Mouse (Mus musculus): ENCODE measurements around the gene Strn3. TPM values are rescaled to one million over a fixed set of nuclear protein-coding genes. Genes with fewer than 3 reads are reported as not detected.
"Not testable (repeated sequence)": the region's sequence is repeated elsewhere in the genome, so short reads cannot be mapped to it uniquely, and the experiment has no call there.

Gene Strn3
- total RNA-seq, 2 experiments from 2014 or later, result 31.0 to 49.2 TPM

DNA sequence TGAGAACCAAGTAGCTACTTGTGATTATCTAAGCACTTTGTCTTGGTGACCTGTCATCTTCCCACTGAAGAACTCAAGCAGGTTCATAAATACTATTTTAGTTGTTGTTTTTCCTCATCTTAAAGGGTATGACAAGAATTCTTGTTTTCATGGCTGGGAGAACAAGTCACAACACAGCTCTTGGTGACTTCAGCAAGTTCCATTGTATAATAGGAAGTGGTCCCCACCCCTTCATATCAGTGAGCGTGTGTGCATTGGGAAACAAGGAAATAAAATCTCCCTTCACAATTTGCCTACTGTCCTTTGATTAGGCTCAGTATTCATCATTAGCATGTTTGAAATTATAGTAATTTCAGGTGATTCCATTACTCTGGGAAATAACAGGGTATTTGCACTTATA lies 3.3 kb upstream of the Strn3 start:
- ATAC-seq (ENCODE audit: poor library complexity, severe bottlenecking), result no peak

DNA sequence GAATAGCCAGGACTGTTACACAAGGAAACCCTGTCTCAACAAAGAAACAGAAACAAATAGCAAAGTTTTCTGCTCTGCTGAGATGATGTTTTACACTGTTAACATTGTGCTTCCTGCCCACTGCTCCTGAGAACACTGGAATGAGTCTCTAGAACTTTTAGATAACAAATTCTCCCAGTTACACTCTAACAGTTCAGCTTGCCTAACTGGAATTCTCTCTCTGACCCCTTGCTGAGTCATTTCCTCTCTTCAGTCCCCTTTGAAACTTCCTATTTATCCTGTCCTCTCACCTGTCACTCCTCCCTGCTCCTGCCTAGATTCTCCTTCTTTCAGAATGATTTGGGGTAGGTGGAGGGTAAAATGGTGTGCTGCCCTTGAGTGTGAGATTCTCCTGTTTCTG lies 2.4 kb upstream of the Strn3 start:
- ATAC-seq (ENCODE audit: poor library complexity, severe bottlenecking), result no peak

DNA sequence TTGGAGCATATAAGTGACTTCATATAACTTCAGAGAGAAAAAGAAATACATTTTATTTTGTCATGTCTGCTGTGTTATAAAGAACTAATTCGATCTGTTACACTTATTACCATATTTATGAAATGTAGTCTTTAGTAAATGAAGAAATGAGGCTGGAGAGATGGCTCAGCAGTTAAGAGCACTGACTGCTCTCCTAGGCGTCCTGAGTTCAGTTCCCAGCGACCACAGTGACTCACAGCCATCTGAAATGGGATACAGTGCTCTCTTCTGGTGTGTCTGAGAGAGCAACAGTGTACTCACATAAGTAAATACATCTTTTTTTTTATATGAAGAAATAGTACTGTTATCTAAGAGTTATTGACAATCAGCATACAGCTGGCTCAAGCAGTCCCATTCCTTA lies 1.7 kb upstream of the Strn3 start:
- ATAC-seq (ENCODE audit: poor library complexity, severe bottlenecking), result no peak

DNA sequence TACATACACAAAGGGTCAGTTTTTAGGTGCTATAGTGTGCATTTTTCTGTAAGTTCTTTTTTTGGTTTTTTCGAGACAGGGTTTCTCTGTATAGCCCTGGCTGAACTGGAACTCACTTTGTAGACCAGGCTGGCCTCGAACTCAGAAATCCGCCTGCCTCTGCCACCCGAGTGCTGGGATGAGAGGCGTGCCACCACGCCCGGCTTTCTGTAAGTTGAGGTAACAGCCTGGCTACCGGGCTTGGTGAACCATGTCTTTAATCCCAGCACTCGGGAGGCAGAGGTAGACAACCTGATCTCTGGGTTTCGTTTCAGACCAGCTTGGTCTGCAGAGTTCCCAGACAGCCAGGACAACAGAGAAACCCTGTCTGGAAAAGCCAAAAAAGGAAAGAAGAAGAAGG lies 1.2 kb upstream of the Strn3 start:
- not testable (repeated sequence) for ATAC-seq (ENCODE audit: poor library complexity, severe bottlenecking)

DNA sequence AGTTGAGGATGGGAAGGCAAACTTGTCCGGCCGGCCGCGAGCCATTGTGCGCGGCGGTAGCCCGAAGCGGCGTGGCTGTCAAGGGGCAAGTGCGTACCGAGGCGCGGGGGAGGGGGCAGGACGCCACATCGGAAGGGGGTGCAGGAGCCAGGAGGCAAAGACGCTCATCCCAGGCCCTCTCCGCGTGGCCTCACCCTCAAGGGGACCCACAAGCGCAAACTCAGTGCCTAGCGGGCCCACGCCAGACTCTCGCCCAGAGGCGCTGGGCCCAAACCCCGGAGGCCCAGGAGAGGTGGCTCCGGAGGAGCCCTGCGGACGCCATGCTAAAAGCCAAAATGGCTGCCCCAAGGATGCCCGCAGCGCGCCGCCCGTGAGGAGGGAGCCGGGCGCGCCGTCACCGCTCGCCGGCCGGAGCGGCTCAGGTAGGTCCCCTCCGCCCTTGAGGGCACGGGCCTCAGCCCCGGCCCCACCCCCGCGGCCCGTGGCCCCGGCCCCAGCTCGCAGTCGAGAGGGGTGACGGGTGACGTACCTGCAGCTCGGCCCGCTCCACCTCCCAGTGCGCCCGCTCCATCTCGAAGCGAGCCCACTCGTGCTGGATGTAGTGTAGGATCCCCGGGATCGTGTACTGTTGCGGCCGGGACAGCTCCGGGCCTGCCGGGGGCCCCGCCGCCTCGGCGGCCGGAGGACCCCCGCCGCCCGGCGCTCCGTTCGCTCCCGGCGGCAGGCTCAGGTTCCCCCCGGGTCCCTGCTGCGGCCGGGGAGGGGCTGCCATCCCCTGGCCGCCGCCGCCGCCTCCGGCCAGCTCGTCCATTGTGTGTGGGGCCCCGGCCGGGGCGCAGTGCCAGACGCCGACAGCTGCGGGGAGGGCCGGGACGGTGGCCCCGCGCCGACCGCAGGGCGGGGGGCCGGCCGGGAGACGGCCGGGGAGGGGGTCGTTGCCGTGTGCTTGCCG lies 528 bp downstream of the Strn3 start, which contains the start of gene Ap4s1:
Ap4s1 (plus strand) TSS at position 141 of the 952 bp plus-strand sequence.
- ATAC-seq (ENCODE audit: poor library complexity, severe bottlenecking), result peak; percentile 56

DNA sequence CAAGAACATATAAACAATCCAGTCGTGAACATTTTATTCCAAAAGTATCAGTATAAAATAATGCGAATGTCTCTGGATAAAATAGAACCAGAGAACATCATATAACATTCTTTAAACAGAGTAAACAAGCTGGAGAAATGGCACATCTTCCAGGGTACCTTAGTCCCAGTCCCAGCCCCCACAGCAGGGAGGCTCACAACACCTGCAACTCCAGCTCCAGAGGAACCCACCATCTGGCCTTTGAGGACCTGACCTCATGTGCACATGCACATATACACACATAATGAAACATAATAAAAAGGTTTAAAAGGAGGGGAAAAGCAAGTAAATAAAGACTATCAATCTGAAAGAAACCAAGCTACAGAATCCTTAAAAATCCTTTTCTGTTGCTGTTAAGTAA lies 3.2 kb downstream of the Strn3 start:
- no peak for ATAC-seq (ENCODE audit: poor library complexity, severe bottlenecking)

DNA sequence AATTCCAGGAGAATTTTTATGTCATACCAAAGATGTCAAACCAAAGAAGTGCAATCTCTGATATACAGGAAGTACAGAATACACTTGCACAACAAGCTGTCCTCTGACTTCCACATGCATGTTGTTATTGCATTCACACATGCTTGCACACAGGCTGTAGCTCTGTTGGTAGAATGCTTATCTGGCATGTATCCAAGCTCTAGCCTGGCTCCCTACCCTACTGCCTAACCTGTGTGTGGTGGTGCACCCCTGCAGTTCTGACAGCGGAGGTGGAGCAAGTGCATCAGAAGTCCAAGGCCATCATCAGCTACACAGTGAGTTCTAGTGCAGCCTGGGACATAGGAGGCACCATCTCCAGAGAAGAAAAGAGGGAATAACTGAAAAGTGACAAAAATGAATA lies 12.9 kb downstream of the Strn3 start:
- peak; percentile 94 for ATAC-seq (ENCODE audit: poor library complexity, severe bottlenecking)

DNA sequence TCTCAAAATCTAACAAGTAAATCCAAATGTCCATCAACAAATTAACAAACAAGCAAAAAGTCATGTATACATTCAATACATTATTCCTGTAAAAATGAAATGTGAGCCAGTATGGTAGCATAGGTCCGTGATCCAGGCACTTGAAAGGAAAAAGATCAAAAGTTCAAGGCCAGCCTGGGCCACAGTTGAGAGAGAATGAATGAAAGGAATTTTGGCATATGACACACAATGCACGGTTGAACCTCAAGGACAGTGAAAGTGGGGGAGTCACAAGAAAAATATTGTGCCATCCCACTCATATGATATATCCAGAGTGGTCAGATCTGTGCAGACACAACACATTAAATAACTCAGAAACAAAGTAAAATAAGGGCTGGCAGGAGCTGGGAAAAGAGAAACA lies 15.3 kb downstream of the Strn3 start:
- ATAC-seq (ENCODE audit: poor library complexity, severe bottlenecking), result no peak

DNA sequence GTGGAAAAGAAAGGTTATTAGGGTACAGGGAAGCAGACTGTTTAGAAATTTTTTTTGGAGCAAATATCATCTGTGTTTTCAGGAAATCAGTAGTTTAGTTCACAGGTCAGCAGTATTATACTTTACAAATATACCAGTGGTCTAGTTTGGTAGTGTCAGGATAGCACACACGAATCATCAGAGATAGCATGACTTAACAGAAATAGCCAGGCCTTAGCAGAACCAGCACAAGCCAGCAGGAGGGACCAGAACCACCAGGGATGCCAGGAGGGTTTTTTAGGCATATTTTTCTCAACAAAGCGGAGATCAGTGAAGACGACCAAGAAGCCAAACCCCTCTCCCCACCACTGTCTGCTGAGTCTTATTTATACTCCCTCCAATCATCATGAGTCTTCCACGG lies 18.4 kb downstream of the Strn3 start:
- ATAC-seq (ENCODE audit: poor library complexity, severe bottlenecking), result no peak

DNA sequence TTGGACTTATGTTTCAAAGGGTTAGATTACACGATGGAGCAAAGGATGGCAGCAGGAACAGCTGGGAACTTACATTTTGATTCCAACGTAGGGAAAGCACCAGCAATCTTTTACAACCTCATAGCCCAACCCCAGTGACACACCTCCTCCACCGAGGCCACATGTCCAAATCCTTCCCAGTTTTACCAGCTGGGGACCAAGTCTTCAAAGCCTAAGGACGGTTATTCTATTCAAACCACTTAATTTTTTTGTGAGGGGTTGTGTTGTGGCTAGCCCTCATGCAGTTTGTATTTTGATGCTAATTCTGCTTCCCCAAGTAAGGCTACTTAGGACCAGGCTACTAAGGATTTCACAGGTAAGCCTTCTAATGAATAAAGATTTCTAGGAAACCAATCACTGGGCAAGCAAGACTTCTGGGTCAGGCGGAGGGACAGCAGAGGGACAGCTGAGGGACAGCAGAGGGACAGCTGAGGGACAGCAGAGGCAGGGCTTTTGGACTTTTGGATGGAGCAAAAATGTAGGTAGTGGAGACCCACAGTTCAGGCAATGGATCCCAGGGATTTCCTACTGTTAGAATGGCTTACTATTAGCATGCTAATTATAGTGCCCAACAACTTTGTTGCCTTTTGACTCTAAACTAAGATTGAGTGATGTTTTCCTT lies 20.3 kb downstream of the Strn3 start:
- no peak for ATAC-seq (ENCODE audit: poor library complexity, severe bottlenecking)

DNA sequence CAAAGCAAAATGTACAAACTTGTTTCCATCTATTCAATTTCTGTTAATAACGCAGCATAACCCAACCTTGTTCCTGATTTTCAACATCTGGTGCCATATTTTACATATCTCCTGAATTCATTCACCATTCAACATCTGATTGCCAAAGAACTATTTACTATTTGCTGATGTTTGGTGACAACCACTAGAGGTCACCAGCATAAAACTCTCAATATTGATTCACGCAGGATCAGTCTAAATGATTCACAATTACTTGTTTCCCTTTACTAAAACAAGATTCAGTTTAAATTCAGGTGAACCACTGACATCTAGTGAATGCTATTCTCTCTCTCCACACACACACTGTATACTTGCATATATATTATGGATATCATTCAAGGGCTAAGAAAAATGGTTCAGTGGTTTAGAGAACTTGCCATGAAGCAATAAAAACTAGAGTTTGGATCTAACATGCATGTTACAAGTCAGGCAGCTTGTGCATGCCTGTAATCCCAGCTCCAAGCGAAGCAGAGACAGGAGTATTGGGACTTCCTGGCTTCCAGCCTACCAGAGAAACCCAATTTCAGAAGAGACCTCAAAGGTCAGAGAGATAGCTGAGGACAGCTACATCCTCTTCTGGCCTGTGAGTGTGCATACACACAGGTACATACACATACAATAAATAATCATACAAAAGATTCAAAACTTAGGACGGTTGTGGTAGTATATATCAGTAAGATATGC lies 24.8 kb downstream of the Strn3 start:
- ATAC-seq (ENCODE audit: poor library complexity, severe bottlenecking), result peak; percentile 59

DNA sequence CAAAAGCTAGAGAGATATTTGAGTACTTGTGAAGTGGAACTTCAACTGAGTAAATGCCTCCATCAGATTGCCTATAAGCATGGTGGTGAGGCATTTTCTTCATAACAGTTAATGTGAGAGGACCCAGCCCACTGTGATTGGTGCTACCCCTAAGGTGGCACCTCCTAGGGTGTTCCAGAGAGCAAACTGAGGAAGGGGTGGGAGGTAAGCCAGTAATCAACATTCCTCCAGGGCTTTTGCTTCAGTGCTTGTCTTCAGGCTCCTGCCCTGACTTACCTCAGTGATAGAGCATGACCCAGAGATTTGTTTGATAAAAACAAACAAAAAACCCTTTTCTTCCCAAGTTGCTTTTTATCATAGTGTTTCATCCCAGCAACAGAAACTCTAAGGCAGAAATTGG lies 27.8 kb downstream of the Strn3 start:
- no peak for ATAC-seq (ENCODE audit: poor library complexity, severe bottlenecking)

DNA sequence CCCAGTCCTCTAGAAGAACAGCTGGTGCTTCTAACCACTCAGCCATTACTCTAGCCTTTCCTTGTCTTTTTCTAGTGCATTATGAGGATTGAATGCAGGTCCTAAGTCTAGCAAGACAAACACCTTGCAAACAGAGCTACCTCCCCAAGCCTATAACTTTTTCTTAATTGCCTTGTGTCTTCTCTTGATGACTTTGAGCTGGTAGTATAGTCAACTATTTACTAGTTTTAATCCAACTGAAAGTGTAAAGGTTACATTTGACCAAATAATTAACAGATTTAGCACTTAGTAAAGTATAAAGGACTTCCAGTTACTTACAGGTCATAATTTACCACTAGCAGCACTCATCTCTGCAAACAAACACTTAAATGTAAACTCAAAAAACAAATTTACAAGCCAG lies 28.7 kb downstream of the Strn3 start:
- no peak for ATAC-seq (ENCODE audit: poor library complexity, severe bottlenecking)

DNA sequence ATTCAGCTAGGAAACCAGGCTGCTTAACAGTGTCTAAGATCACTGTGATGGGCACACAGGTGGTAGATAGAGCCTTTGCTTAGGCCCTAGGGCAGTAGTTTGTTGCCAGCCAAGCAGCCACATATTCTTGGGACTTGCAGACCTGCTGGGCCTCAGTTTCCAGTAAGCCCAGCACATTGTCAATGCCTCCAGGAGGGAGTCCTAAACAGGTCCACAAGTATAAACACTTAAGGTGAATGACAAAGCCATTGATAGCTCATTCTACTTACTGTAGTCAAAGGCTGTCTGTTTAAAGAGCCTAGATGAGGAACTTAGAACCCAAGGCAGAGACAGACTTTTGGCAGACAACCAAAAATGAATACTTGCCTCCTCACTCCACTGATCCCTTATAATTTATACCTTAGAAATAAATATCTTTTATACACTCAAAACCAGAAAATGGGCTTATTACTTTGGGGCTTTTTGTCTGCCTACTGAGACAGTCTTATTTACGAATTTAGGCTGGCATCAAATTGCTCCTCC lies 35.7 kb downstream of the Strn3 start:
- no peak for ATAC-seq (ENCODE audit: poor library complexity, severe bottlenecking)

DNA sequence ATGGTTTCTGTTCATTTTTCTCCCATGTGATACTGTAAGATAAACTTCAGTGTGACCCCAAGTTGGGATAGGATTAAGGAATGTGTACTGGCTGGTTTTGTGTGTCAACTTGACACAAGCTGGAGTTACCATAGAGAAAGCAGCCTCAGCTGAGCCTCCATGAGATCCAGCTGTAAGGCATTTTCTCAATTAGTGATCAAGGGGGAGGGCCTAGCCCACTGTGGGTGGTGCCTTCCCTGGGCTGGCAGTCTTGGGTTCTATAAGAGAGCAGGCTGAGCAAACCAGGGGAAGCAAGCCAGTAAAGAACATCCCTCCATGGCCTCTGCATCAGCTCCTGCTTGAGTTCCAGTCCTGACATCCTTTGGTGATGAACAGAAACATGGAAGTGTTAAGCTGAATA lies 42.3 kb downstream of the Strn3 start:
- ATAC-seq (ENCODE audit: poor library complexity, severe bottlenecking), result not testable (repeated sequence)

DNA sequence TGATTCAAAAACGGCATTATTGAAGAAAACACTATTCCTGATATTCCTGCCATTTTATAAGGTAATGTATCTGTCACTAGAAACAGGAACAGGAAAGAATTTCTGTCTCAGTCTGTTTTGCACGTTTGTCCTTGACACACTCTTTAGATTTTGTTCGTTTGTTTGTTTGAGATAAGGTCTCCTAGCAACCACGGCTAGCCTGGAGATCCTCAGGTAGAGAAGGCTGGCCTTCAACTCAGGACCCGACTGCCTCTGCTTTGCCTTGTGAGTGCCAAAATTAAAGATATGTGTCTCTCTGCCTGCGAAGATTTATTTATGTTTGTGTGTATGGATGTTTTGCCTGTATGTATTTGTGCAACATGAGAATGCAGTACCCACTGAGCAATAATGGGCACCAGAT lies 49.8 kb downstream of the Strn3 start:
- ATAC-seq (ENCODE audit: poor library complexity, severe bottlenecking), result no peak

DNA sequence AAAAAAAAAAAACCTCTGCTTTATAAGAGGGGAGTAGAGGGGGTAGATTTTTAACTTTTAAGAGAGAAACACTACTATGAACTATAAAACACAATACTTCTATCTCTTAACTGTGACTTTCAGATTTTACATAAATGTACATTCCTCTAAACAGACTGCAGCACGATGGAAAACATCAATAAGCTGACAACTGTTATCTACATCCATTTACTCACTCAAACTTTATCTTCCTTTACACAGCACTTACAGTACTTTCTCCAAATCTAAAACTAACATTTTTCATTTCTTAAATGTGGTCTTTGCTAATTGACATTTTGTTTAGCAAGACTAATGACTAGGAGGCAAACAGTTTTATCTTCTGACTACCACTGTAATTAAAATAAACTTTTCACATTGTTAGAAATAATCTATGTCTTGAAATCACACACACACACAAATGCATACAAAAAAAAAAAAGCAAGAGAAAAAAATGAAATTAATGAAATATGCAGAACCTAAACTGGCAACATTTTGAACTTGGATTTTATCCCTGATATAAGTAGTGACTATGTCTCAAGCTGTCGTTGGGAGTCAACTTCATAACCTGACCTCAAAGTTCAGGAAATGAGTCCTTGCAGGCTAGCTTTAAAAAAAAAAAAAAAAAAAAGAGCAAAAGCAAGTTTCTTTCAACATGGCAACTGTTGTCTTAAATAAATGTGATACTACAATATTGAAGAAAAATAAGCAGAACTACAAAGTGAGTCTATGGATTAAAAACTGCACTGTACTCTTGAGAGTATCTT lies 54.8 kb downstream of the Strn3 start:
- no peak for ATAC-seq (ENCODE audit: poor library complexity, severe bottlenecking)

DNA sequence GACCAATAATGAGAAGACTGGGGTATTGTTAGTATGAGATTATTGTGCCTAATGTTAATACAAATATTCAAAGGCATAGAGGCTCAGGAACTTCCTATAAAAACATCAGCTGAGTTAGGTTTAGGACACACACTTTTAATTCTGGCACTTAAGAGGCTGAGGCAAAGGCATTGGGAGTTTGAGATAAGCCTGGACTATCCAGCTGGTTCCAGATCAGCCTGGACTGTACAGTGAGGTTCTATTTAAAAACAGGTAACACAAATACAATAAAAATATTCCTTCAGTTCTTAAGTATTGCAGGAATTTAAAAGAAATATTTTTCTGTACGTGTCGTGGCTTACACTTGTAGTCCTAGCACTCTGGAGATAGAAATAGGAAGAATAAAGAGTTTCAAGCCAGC lies 55.4 kb downstream of the Strn3 start:
- no peak for ATAC-seq (ENCODE audit: poor library complexity, severe bottlenecking)

DNA sequence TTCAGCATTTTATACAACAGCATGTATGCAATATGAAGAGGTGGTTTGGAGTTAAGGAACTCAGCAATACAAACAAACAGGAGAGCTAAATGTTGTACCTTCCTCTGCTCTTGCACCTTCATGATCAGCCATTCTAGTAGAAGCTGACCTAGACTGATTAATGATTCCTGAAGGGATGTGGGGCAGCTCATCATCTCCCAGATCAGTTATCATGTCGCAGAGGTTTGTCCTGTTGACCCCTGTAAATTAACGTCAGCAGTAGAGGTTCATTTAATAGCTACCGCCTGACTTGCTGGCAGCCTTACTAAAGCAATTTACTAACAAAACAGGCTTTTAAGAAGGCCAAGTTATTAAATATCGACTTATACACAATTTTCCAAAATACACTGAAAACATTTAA lies 58.2 kb downstream of the Strn3 start:
- ATAC-seq (ENCODE audit: poor library complexity, severe bottlenecking), result no peak

DNA sequence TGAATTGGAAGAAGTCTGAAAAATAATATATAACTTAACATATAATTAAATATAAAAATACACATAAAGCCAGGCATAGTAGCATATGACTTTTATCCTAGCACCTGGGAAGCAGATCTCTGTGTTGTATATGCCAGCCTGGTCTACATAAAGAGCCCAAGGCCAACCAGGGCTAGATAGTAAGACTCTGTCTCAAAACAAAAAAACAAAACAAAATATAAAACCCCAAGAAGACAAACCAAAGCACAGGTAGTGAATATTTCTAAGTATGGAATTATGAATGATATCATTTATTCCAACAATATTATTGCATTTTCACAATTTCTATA lies 68.4 kb downstream of the Strn3 start:
- no peak for ATAC-seq (ENCODE audit: poor library complexity, severe bottlenecking)
